Mouse (Mus musculus): ENCODE data around the gene Pcbd2. TPM values are rescaled to one million over a fixed set of nuclear protein-coding genes. Genes with fewer than 3 reads are reported as not detected.
A peak's percentile ranks its signal among the peaks of the same experiment; 100 is the strongest.
"Not testable (repeated sequence)": the region's sequence is repeated elsewhere in the genome, so short reads cannot be mapped to it uniquely, and the experiment has no call there.

Pcbd2 gene
- 10 to 100 TPM; 23.4 to 24.0 TPM for total RNA-seq (2021)
- long read RNA-seq, experiment 1, transcript Pcbd2-201 (4 exons, 544 nt): major isoform, 12 of 20 reads
- long read RNA-seq, experiment 1, partial matches to known transcripts: 1 of 20 reads
- long read RNA-seq, experiment 1, other reads (novel, unspliced or antisense): 7 of 20 reads
- long read RNA-seq, experiment 2, transcript Pcbd2-201 (4 exons, 544 nt): major isoform, 15 of 27 reads
- long read RNA-seq, experiment 2, partial matches to known transcripts: 4 of 27 reads
- long read RNA-seq, experiment 2, other reads (novel, unspliced or antisense): 8 of 27 reads

GRCm38 (mm10) chr13:55727120-55727838 lies at the start of gene Pcbd2:
Gene Pcbd2 (plus strand): TSS chr13:55727368.
- DNase-seq: peak; percentile 90
- intact Hi-C loops (cut with DNase I; ENCODE audit: low total_unique reads): loop anchor here (5.0 to 10.0 kb wide), 3 partner anchors 35 to 122 kb away; partner anchors contain the start of gene B230219D22Rik

GRCm38 (mm10) chr13:55682201-55682600 lies 45.0 kb upstream of the Pcbd2 start:
- intact Hi-C loops (cut with DNase I; ENCODE audit: low total_unique reads): no loop called here
- DNase-seq: no peak

GRCm38 (mm10) chr13:55683581-55683980 lies 43.6 kb upstream of the Pcbd2 start:
- intact Hi-C loops (cut with DNase I; ENCODE audit: low total_unique reads): no loop called here
- no peak for DNase-seq

GRCm38 (mm10) chr13:55686107-55686633 lies 41.0 kb upstream of the Pcbd2 start:
- no peak for DNase-seq
- intact Hi-C loops (cut with DNase I; ENCODE audit: low total_unique reads): no loop called here

- intact Hi-C loops (cut with DNase I; ENCODE audit: low total_unique reads): no loop called here
- DNase-seq: no peak
These were observed 39.1 kb upstream of the Pcbd2 start for GRCm38 (mm10) chr13:55687927-55688602.

- intact Hi-C loops (cut with DNase I; ENCODE audit: low total_unique reads): loop anchor here (5.0 kb wide), 1 partner anchor 35 kb away; the partner anchor contains the start of gene Pcbd2
- DNase-seq: peak; percentile 89
These were observed 34.5 kb upstream of the Pcbd2 start, which contains the start of gene B230219D22Rik for GRCm38 (mm10) chr13:55692535-55693242. Gene B230219D22Rik (plus strand): TSS chr13:55693124.

GRCm38 (mm10) chr13:55693243-55693721 lies 33.9 kb upstream of the Pcbd2 start:
- intact Hi-C loops (cut with DNase I; ENCODE audit: low total_unique reads): loop anchor here (5.0 kb wide), 1 partner anchor 34 kb away; the partner anchor contains the start of gene Pcbd2
- DNase-seq: no peak

- no peak for DNase-seq
- intact Hi-C loops (cut with DNase I; ENCODE audit: low total_unique reads): loop anchor here (5.0 kb wide), 1 partner anchor 33 kb away; the partner anchor contains the start of gene Pcbd2
These were observed 33.1 kb upstream of the Pcbd2 start for GRCm38 (mm10) chr13:55694110-55694509.

GRCm38 (mm10) chr13:55695989-55696388 lies 31.2 kb upstream of the Pcbd2 start:
- intact Hi-C loops (cut with DNase I; ENCODE audit: low total_unique reads); DNase-seq: not testable (repeated sequence)

GRCm38 (mm10) chr13:55704301-55704700 lies 22.9 kb upstream of the Pcbd2 start:
- intact Hi-C loops (cut with DNase I; ENCODE audit: low total_unique reads): no loop called here

GRCm38 (mm10) chr13:55712846-55713245 lies 14.3 kb upstream of the Pcbd2 start:
- intact Hi-C loops (cut with DNase I; ENCODE audit: low total_unique reads): no loop called here

More at GRCm38 (mm10) chr13:55704301-55704700, 22.9 kb upstream of the Pcbd2 start:
- no peak for DNase-seq

GRCm38 (mm10) chr13:55714501-55715166 lies 12.5 kb upstream of the Pcbd2 start, which contains the start of gene Txndc15:
Gene Txndc15 (plus strand): TSS chr13:55714650.
- peak; percentile 85 for DNase-seq
- intact Hi-C loops (cut with DNase I; ENCODE audit: low total_unique reads): no loop called here

More at GRCm38 (mm10) chr13:55712846-55713245, 14.3 kb upstream of the Pcbd2 start:
- no peak for DNase-seq

- intact Hi-C loops (cut with DNase I; ENCODE audit: low total_unique reads): no loop called here
- no peak for DNase-seq
These were observed 12.0 kb upstream of the Pcbd2 start for GRCm38 (mm10) chr13:55715167-55715512.

- intact Hi-C loops (cut with DNase I; ENCODE audit: low total_unique reads): no loop called here
- DNase-seq: no peak
These were observed 11.2 kb upstream of the Pcbd2 start for GRCm38 (mm10) chr13:55715908-55716510.

- no peak for DNase-seq
- intact Hi-C loops (cut with DNase I; ENCODE audit: low total_unique reads): loop anchor here (10.0 kb wide), 2 partner anchors 47 to 117 kb away; no protein-coding TSS in a partner anchor
These were observed 5.7 kb upstream of the Pcbd2 start for GRCm38 (mm10) chr13:55721516-55721915.

GRCm38 (mm10) chr13:55721995-55722394 lies 5.2 kb upstream of the Pcbd2 start:
- DNase-seq: no peak
- intact Hi-C loops (cut with DNase I; ENCODE audit: low total_unique reads): loop anchor here (10.0 kb wide), 2 partner anchors 47 to 117 kb away; no protein-coding TSS in a partner anchor

- no peak for DNase-seq
- intact Hi-C loops (cut with DNase I; ENCODE audit: low total_unique reads): loop anchor here (5.0 to 10.0 kb wide), 3 partner anchors 34 to 122 kb away; partner anchors contain the start of gene B230219D22Rik
These were observed 509 bp upstream of the Pcbd2 start for GRCm38 (mm10) chr13:55726598-55727119.
